Mouse (Mus musculus) liver, postnatal 0 days (tissue): Measurements from ENCODE around the gene Bud31.

Experiments
- CTCF ChIP-seq: sonication (generic); IDR thresholded peaks from 2 replicates; pipeline ENCODE4 v1.5.1; 2016; ENCODE audit warnings: antibody characterized with exemption, low read depth
- EP300 ChIP-seq: IDR thresholded peaks from 2 replicates; pipeline ENCODE4 v1.6.1; 2016; ENCODE audit warnings: antibody characterized with exemption, low read depth, mild to moderate bottlenecking

- TF ChIP-seq CTCF, result no peak
- no peak for TF ChIP-seq EP300
Measured at GRCm38 (mm10) chr5:145149294-145149693, 9.1 kb downstream of the Bud31 start.
